Mouse (Mus musculus) ES-Bruce4 (cell line): ENCODE measurements around the gene Supt4a.

Experiments
- CTCF ChIP-seq: IDR thresholded peaks from one replicate; pipeline ENCODE4 v1.8.1; 2011; ENCODE audit warnings: low read depth, low read length
- POLR2A ChIP-seq: IDR thresholded peaks from one replicate; pipeline ENCODE4 v1.8.1; 2011; ENCODE audit warnings: low read length; ENCODE audit not compliant: insufficient read depth

DNA sequence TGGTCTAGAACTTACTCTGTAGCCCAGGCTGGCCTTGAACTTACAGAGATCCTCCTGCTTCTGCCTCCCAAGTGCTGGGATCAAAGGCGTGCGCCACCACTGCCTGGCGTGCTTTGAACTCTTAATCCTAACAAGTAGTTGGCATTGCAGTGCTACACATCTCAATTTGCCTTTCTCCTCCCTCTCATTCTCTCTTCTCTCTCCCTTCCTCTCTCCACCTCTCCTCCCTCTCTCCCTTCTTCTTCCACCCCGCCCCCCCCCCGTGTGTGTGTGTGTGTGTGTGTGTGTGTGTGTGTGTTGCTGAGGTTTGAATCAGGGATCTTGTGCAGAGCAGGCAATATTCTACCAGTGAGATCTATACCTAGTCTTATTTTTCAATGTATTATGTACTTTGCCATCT, 10.0 kb downstream of the Supt4a start:
- TF ChIP-seq CTCF (no peak), POLR2A (no peak)
